Mouse (Mus musculus): ENCODE measurements at regions not wholly inside any gene's neighbourhood (a gene's known extent, or its start where the extent isn't known, plus 50 kb on each side); places are given as distances from the start of the nearest gene placed in this dataset.

DNA sequence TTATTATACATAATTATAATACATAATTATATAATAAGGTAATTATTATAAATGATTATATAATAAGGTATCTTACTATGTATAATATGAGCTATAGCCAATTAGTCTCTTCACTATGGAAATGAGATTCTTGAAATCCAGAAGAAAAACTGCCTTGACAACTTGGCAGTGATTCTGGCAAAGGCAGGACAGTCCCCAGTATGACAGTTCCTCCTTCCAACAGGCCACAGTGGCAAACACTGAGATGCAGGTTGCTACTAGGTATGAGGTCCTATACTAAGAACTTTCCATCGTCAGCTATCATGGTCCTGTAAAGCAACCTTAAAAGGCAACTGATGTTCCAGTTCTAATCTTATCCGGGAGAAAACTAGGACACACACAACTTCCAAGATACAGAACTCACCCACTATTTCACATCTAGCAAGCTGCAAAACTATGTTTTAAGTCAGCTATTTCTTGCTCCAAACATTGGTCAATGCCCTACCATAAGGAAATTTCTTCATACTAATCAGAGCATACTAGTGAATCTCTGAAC is 124.6 kb upstream of the Bank1 start:
- DNase-seq (ENCODE audit: extremely low spot score in 1 of 2, low spot score in 1 of 2), result no peak

DNA sequence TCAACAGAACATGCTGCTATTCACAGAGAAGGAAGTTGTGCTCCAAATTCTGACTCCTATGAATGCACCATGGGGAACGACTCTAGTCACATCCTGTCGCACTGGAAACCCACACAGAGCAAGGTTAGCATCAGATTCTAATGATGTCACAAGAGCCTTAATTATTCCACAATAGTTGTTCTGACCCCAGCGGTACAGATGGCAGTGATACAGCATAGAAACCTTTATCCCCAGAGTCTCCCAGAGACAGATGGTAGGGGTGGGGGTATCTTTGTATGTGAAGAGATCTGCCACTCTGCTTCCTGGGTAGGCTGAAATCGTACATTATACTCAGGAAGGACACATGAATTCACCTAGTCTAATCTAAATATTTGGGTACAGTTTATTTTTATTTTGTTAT is 123.5 kb upstream of the Bank1 start:
- DNase-seq (ENCODE audit: extremely low spot score in 1 of 2, low spot score in 1 of 2), result no peak

DNA sequence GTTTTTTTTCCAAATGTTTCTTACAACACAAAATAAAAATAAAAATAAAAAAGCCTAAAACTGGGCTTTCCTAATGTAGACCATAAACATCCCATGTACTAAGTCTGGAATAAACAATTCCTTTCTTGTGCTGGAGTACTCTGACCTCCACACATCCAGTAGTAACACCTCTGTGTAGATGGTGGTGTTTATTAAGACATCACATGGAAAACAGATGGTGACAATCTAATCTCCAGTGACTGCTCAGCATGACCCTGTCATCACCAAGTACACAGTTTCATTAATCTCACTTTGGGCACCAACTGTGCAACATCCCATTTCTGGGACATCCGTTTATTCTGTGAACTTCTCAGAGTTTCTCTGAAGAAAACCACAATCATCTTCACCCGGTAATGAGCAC is 118.7 kb upstream of the Bank1 start:
- DNase-seq (ENCODE audit: extremely low spot score in 1 of 2, low spot score in 1 of 2), result no peak

DNA sequence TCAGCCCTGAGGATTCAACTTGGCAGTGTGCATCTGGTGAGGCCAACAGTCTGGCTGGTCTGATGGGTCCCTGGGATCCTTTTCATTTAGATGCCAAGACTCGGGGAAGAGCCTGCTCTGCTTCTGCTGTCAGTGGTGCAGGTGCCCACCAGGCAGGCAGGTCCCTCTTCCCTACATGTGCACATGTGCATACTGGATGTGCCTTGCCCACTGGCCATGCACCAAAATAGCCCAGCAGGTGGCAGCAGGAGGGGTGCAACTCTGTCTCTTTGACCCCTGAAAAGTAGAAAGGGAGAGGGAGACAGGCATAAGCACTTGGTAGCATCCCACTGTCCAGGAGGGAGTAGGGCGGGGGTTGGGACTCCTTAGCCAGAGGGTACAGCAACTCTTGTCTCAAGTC is 116.2 kb upstream of the Bank1 start:
- no peak for DNase-seq (ENCODE audit: extremely low spot score in 1 of 2, low spot score in 1 of 2)

DNA sequence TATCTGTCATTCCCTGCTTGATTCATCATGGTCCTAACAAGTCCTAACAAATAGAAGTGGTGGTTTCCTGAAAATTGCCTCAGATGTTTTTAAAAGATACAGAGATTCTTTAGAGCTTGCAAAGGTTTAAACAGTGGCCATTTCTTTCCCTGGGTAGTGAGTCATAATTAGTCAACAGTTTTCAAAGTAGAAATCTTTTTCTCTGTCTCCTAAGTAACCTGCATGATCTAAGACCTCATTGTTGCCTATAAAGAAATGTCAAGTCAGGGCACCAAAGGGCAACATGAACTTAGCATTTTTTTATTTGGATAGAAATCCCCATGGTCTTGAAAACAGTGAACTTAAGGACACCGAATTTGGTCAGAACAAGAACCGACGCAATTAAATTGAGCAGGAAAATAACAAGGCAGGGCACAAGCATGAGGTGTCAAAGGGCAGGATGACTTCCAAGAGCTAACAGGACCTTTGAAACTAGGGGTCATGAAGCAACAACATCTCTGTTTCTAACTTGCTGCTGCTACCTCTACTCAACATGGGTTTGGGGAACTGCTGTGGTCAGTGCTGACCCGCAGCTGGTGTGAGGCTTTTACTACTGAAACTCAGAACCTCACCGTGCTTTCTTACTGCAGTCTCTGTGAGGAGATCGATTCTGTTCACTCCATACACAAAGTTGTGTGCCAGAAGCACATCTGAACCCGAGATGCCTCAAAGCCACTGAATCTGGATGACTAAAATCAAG is 114.2 kb upstream of the Bank1 start:
- DNase-seq (ENCODE audit: extremely low spot score in 1 of 2, low spot score in 1 of 2), result no peak

DNA sequence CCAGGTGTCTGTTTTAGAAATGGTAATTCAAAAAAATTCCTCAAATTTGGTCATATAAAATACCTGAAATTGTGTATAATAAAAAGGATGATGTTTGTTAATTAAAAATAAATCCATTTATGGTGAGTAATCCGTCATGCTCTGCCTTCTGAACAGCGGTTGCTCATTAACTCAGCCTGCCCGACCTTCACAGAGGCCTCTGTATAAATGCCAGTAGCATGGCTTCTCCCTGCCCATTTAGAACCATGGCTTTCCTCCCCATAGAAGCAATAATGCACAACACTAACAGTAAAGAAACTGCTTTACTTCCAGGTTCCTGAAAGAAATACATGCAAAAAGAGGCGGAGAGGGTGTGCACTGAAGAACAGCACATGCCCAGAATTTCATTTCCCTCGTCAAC is 113.5 kb upstream of the Bank1 start:
- DNase-seq (ENCODE audit: extremely low spot score in 1 of 2, low spot score in 1 of 2), result no peak

DNA sequence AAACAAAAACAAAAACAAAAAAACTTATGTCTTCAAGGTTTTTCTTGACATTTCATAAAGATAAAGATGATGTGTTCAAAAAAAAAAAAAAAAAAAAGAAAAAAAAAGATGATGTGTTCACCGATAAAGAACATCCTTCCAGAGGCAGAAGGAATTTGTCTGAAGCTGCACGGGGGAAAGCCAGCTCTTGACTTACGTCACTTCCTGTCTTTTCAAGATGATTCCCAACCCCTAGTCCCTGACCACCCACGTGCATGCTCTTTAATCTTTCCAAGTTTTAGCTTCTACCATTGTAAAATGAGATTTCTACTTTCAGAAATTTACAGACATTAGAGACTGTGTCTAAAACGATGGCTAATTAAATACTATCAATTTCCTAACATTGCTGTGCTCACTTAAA is 108.5 kb upstream of the Bank1 start:
- no peak for DNase-seq (ENCODE audit: extremely low spot score in 1 of 2, low spot score in 1 of 2)

DNA sequence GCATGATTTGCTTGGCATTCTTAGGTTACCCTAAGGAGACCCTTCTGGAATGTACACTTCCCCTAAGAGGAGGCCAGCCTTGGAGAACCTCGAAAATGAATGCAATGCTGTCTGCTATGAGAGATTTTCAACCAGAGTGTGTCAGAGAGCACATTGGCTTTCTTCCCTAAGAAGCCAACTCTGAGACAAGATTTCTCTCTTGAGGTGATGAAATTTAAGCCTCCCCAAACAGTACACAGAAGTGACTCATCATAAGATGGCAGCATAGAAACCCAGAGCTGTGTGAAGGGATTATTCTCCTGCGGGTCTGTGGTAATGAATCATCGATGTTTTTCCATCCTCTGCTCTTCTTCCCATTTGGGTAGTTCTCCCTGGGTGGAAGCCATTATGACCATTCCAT is 106.2 kb upstream of the Bank1 start:
- no peak for DNase-seq (ENCODE audit: extremely low spot score in 1 of 2, low spot score in 1 of 2)

DNA sequence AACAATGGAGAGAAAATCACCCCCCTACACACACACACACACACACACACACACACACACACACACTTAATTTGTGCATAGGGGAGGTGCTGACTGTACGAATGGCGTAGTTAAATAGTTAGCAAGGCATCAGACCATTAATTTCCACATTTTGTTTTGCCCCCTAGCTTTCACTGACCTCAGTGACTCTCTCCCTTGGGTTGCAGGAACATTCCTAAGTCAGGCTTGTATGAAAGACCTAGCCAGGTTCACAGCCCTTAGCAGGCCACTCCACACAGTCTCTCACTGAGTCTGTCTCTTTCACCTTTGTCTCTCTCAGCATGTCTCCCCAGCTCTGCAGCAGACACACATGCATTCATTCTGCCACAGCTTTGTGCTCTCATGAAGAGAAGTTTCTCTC is 101.6 kb upstream of the Bank1 start:
- no peak for DNase-seq (ENCODE audit: extremely low spot score in 1 of 2, low spot score in 1 of 2)

DNA sequence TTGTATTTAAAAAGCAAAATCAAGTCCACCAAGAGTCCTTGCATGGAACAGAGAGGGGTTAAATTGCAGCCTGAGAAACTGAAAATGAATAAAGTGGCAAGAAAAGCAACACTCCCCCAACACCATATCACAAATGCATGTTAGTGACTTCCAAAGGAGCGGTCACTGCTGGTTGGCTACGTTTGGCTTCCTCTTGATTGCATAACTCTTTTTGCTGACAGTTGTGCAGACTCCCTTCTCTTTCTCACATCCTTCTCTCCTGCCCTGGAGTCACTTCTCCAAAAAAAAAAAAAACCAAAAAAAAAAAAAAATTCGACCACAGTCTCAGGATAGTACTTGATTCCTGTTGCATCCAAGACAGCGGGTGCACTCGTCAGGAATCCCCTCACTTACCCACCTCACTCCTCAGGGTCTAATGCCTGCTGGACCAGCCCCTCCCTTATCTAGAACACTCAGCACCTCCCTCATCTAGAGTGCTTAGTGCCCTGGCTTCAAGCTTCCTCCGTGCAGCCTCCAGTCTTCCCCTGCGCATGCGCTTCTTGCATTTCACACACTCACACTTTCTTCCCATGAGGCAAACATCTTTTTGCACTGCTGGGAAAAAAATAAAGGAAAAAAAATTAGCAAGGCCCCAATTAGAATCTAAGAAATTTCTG is 100.8 kb upstream of the Bank1 start:
- DNase-seq (ENCODE audit: extremely low spot score in 1 of 2, low spot score in 1 of 2), result no peak

DNA sequence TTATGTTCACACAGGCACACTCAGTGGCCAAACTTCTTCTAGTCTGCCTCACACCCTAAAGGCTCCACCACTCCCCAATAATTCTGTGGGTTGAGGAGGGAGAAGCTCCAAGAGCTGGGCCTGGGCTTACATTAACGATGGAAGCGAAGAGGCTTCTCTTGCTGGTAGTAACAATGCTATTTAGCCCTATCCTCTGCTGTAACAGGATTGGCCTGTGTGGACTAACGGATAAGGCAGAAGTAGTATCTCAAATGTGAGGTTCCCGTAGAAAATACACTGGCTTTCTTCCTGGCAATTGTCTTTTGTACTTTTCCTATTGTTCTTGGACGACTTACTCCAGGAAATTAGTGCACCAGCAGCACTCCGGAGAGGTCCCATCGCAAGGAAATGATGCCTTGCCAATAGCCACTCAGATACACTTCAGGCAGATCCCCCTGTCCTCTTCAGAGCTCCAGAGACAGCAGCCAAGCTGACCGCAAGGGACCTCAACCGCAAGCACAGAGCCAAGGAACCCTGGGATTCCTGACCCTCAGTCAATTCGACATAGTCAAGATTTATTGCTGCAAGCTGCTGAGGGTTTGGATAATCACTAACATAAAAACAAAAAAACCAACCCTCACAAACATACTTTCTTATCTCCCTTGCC is 96.2 kb upstream of the Bank1 start:
- DNase-seq (ENCODE audit: extremely low spot score in 1 of 2, low spot score in 1 of 2), result no peak

DNA sequence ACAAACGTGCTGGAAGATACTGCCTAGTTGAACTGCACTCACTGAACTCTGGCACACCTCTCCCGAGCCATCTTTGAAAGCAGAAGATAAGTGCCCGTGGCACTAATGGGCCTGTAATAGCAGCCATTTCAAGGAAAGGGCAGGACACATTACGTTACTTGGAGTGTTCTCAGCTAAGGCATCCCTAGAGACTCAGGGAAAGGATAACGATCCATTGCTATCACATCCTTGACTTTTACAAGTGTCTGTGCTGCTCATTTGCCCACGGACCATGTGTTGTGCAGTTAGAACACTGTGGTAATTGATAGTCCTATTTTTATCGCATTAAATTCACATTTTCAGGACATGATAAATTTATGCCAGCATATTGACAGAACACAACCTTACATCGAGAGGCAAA is 79.7 kb upstream of the Bank1 start:
- DNase-seq (ENCODE audit: extremely low spot score in 1 of 2, low spot score in 1 of 2), result peak in 1 of 2 experiments; percentile 16

DNA sequence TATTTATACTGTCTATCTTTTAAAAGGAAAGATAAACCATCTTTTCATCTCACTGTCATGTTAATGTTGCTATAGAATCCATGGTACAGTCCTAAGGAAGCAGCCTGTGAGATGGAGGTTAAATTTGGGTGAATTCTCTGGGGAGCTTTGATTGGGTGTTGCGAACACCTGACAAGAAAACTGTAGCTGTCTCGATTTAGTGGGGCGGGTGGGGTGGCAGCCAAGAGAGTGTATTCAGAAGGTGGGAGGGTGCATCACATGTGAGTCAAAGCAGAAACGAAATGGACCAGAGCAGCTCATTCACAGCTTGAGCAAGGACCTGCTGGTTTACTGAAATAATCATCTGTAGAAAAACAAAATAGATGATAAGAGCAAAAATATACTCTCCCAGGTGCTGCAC is 57.4 kb upstream of the Bank1 start:
- no peak for DNase-seq (ENCODE audit: extremely low spot score in 1 of 2, low spot score in 1 of 2)

DNA sequence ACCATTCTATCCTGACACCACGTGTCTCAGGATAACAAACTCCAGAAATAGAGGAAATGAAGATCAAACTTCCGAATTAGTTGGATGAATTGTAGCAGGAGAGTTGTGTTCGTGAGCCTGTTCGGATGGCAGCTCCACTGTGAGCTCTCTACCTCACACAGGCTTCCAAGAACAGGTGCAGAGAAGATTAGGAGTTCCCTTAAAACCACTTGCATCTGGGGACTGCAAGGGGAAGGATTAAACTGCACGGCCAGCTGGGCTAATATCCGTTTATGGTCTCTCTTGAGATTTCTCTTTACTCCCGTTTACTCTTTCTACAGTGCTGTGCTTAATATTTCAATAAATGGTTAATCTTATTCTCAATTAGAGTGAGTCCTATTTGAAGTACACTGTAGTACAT is 54.8 kb upstream of the Bank1 start:
- no peak for DNase-seq (ENCODE audit: extremely low spot score in 1 of 2, low spot score in 1 of 2)

DNA sequence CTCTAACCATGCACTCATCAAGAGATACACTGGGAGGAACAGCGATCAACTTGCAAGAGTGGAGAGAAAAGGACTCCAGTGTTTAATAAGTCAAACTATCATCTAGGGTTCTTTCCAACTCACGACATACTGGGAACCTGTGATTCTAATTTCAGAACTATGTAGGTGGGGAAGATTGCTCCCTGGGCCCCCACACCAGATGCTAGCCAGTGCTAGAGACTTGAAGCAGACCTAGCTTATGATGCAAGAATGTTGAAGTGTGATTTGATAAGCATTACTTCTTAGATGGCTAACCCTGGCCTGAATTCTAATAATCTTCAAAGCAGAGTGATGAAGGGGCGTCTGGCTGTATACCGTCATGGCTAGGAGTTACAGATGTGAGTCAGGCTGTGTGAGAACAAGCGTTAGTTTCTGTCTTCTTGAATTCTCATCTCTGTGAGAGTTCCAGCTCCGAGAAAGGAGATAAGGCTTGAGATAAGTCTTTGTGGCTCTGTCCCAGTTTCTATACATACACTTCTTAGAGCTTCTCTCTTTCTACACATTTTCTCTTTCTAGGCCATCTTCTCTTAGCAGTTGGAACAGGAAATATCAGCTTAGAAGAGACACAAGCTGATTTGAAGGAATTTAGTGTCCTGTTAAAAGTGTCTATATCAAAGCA is 54.0 kb upstream of the Bank1 start:
- no peak for DNase-seq (ENCODE audit: extremely low spot score in 1 of 2, low spot score in 1 of 2)

DNA sequence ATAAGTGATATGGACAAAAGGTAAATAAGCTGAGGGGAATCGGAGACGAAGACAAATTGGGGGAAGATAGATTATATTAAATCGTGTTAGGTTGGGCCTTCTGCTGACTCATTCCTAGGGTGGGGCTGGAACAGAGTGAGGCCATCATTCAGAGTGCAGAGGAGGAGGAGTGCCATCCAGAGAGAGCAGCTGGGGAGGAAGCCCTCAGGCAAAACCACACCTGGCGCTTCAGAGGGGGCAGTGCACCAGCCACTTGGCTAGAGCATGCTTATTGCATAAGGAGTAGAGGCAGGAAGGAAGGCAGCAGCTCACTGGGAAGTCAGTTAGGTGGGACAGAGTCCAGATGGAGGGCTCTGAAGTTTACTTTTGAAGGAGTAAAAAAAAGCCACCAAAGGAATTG is 51.0 kb upstream of the Bank1 start:
- no peak for DNase-seq (ENCODE audit: extremely low spot score in 1 of 2, low spot score in 1 of 2)
